Mouse (Mus musculus): Measurements from ENCODE around the gene Ryr2.
"Not testable (repeated sequence)": the region's sequence is repeated elsewhere in the genome, so short reads cannot be mapped to it uniquely, and the experiment has no call there.

The Ryr2 gene

DNA sequence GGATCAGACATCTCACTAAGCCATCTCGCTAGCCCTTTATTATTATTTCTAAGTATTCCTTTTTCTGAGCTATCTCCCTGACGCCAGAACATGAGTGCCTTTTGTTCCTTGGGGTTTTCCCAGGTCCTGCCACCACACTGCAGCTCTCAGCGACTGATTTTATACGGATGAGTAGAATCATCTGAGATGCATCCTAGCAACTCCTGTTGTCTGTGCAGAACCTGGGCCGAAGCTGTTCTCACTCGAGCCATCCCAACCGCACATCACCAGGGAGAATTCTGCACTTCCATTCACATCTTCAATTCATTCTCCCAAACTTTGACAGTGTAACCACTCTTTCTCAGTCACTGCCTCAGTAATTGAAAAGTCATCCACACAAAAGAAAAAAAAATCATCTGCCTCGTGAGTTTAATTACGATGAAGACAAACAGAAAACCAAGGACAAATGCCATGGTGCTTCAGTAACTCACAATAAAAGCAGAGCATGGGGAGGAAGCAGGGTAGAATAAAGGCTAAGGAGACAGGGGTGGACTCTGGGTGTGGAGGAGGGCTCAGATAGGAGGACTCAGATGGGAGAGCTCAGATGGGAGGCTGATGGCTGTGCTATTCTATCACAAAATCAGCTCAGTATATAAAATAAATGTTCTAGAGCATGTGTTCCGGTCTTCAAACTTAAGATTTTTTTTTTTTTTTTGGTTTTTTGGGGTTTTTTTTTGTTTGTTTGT, 226.1 kb downstream of the Ryr2 start:
- DNase-seq (ENCODE audit: low spot score) = no peak

DNA sequence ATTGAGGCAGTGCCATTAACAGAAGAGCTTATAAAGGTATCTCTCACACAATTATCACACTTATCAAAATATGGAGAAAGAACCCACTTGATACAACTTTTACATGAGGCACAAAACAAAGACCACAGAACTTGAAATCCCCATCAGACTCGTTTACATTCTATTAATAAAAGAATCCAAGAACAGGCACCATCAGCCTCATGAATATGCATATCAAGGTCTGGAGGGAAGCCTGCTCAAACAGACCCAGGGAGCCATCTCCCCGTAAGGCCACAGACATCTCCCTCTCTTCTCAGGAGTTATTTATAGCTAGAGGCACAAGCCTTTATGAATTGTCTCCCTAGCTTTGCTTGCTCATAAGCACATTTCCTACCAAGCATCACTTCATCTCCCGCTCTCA, 227.7 kb downstream of the Ryr2 start:
- DNase-seq (ENCODE audit: low spot score) = no peak

DNA sequence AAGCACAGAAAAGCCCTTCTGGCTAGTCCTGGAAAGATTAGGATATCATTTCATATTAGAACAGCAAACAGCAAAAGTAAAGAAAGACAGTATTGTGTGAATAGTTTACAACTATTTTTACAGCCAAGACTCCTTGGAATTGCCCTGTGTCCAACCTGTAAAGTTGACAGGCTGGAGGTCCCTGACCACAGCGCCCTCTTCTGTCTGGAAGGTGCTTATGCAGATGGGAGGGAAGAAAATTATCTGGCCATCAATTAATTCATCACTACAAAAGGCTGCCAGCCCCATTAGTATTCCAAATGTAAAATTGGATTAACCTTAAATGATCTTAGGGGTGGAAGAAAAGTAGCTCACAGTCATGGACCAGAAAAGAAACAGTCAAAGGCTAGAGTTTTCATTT, 231.9 kb downstream of the Ryr2 start:
- no peak for DNase-seq (ENCODE audit: low spot score)

DNA sequence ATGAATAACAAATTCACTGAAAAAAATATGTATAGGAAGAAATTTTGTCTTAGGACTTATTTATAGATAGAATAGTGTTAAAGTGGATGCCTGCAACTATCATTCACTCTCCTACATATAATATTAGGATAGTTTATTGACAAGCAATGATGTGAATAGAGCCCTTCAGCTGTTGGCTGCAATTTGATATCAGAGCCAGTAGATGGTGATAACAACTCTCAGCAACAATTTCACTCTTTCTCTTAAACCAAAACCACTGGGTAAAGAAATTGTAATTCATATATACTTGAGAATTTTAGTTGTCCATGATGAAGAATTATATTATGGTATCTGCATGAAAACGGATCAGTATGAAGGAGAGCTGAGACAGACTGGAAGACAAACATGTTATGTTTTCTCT, 236.8 kb downstream of the Ryr2 start:
- no peak for DNase-seq (ENCODE audit: low spot score)

DNA sequence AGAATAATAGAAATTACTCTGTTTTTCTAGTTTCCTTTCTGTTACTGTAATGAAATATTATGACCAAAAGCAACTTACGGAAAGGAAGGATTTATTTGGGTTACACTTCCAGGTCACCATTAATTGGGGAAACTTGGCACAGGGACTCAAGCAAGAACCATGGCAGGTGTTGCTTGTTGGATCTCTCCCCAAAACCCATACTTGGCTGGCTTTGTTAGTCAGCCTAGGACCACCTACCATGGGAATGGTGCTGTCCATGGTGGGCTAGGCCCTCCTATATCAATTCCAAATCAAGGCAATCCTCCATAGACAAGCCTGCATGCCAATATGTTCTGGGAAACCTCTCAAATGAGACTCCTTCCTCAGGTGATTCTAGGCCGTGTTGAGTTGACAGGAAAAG, 237.3 kb downstream of the Ryr2 start:
- no peak for DNase-seq (ENCODE audit: low spot score)

DNA sequence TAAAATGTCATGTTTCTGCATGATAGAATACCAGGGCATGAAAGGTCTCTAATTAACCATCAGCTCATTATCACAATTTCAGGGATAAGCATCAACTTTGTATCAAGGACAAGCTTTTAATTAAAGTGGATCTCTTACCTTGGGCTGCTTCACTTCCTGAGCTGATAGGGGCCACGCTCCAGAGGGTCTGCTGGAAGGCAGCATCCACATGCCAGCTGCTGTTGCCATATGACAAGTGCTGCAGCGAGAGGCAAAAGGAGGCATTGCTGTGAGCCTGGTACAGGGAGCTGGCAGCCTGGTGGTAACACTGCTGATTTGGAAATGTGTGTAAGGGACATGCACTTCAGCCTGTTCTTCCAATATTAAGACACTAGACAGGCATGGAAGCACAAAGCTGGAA, 237.8 kb downstream of the Ryr2 start:
- no peak for DNase-seq (ENCODE audit: low spot score)

DNA sequence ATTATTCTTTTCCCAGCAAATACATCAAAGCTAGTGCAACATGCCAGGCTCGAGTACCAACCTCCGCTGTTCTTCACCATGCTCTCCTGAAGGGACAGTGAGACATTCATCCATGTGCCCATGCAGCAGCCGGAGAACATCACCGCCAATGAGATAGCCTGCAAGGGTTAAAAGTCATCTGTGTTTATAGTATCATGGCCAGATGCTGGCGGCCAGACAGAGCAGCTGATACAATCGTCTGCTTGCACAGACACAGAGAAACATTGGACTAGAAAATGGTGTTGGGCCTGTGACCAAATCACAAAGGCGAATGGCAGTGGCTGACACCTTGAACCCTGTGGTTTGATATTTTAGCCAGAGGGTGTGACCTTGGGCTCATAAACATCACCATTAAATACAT, 238.7 kb downstream of the Ryr2 start:
- DNase-seq (ENCODE audit: low spot score) = no peak

DNA sequence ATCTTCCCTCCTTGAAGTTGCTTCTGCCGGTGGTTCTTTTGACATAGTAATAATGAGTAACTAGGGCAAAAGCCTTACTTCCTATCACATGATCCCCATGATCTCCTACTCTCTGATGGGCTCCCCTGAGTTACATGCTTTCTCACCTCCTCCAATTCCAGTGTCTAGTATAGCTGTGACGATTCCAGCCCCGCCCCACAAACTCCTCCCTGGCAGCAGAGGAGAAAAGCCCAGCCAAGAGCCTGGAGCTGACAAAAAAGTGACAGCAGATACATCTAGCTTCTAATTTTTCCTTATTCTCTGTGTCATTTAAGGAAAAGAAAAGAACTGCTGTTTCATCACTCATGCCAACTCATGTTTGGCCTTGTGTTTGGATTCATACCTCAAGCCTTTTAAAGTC, 241.5 kb downstream of the Ryr2 start:
- DNase-seq (ENCODE audit: low spot score) = no peak

DNA sequence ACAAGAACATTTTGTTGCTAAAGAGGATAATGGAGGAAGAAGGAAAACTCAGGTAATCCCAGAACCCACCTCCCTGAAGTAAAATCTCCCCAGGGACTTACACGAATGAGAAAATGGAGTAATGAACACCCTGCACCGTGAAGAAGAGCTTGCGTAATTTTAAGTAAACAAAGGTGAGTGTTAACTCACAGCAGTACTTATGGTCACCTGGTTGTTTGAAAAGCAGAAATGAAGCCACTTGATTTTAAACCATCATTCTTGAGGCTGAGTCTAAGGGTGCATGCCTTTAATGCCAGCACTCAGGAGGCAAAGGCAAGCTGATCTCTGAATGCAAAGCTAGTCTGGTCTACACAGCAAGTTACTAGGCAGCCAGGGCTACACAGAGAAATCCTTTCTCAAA, 255.1 kb downstream of the Ryr2 start:
- DNase-seq (ENCODE audit: low spot score) = no peak

DNA sequence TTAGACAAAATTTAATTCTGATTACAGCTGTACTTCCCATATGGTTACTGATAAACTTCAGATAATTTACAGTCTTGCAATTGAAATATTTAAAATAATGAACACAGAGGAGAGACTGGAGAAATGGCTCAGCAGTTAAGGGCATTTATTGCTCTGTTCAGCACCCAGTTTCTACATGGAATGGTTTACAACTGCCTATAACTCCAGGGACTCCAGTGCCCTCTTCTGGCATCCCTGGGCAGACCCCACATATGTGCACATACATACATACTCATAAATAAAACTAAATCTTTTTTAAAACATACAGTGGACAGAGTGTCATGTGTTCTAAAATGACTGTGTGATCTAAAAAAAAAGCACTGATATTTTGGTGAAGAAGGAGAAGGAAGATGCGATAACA, 262.9 kb downstream of the Ryr2 start:
- DNase-seq (ENCODE audit: low spot score) = no peak

DNA sequence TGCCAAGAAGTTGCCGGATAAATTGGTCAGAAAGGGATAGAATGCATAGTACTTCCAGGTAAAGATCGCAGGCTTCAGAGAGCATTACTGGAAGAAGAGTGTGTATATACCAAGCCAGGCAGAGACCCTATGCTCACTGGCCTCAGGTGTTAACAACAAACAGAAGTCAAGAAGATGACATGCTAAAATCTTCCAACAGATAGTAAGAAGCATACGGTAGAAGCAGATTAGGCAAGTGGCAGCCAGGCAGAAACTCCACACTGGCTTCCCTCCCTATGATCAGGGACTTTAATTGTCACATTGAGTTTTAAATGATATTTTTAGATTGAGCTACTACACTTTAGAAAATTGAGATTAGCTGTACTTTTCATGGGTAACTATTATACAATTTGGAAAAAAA, 268.9 kb downstream of the Ryr2 start:
- DNase-seq (ENCODE audit: low spot score) = no peak

DNA sequence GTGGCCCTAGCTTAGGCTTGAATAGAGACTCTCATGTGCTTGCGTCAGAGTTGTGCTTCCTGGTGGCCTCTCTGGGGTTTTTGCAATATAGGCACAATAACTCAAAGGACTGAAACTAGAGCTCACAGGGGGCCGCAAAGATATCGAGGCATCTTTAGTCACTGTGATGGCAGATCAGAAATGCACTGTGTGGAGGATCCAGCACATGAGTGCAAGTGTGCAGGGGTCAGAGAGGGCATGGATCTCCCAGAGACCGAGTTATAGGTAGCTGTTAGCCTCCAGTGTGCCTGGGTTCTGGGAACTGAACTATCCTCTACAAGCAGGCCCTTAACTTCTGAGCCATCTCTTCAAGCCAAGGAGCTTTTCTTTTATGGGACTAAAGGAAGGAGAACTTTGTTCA, 269.6 kb downstream of the Ryr2 start:
- no peak for DNase-seq (ENCODE audit: low spot score)

DNA sequence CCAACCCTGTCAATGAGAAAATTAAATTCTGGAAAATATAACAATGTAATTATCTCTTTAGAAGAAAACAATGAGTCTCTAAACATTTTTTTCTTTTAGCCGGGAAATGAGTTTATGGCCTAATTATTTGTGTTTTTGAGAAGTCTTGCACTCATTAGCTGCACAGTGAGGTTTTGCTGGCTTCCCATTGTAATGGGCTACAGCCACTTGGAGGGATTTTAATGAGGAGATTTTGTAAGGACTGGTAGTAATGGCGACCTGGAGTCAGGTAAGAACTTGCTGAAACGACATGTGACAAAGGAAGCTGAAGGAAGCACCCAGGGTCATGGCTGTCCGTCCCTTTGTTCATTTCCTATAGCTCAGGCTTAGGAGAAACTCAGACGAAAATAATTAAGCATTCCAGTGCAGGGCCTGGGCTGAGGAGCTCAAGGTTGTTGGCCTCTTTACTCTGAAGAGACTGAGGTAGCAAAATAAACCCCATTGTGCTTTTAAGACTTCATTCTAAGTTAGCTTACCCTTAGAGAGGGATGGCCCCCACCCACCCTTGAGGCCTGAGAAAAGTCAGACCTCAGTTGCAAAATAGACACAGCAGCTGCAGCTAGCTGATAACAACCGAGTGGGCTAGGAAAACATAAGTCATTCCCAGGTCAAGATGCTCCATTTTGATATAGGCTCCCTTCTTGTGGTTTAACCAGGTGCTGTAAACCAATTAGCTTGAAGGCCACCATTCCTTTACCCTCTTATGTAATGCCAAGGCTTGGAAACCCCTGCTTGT, 270.3 kb downstream of the Ryr2 start:
- no peak for DNase-seq (ENCODE audit: low spot score)

DNA sequence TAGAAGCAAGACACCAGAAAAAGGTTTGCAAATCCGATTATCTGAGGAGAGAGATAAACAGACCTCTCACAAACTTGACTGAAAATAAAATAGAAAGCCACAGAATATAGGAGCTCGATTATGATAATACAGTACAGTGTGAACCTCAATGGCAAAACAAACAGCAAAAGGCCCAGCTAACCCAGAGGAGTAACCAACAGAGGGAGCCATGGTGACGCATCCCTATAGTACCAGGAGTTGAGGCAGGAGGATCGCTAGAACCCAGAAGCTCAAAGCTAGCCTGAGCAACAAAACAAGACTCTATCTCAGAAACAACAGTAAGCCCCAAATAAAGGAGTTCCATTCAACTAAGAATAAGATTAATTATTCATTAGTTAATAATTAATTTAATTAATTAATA, 275.5 kb downstream of the Ryr2 start:
- DNase-seq (ENCODE audit: low spot score) = no peak

DNA sequence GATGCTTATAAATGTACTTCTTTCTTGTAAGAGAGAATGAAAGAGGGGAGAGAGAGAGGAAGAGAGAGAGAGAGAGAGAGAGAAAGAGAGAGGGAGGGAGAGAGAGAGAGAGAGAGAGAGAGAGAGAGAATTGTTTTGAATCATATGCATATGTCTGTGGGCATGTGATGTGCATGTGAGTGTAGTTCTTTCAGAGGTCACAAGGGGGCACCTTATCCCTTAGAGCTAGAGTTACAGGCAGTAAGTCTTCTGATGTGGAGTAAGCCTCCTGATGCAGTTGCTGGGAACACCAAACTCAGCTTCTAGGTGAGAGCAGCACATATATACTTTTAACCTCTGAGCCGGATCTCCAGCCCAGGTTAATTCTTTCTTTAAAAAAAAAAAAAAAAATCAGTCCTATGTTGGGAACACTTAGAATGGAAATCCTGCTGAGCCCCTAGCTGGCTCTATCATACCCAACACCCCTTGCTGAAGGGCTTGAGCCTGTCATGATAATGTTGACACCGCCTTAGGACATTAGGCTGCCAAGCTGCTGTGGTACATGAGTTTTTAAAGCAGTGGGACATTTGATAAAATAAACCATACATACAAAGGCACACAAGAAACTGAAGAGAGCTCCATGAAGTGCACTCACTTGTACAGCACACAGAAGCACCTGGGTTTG, 281.1 kb downstream of the Ryr2 start:
- no peak for DNase-seq (ENCODE audit: low spot score)

DNA sequence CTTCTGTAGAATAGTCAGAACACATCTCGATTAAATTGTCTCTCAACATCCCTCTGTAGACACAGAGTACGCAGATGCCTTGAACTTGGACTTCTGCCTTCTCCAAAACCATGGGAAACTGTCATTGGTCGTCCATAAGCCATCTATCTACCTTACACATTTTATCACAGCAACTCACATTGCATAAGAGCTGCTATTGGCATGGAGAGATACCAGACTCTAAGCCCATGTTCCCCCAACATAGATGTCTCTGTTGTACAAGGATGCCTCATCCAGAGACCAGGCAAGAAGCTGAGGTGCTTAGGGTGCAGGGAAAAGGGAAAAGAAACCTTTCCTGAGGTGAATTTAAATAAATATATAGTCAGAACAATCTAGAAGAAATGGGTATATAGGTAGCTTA, 288.0 kb downstream of the Ryr2 start:
- no peak for DNase-seq (ENCODE audit: low spot score)

DNA sequence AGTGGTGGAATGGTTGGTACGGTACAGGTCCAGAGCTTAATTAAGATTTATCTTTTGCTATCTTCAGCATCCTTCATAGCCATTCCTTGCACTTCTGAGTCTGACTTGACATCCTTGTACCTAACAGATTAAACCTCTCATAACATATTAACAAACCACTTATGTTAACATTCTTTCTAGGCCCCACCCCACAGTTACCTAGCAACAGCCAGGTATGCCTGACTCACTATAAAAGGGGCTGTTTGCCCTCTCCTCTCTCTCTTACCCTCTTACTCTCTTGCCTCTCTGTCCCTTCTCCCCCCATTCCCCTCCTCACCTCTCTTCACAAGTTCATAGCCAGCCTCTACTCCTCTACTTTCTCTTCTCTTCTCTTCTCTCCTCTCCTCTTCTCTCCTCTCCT, 297.4 kb downstream of the Ryr2 start:
- DNase-seq (ENCODE audit: low spot score) = not testable (repeated sequence)

DNA sequence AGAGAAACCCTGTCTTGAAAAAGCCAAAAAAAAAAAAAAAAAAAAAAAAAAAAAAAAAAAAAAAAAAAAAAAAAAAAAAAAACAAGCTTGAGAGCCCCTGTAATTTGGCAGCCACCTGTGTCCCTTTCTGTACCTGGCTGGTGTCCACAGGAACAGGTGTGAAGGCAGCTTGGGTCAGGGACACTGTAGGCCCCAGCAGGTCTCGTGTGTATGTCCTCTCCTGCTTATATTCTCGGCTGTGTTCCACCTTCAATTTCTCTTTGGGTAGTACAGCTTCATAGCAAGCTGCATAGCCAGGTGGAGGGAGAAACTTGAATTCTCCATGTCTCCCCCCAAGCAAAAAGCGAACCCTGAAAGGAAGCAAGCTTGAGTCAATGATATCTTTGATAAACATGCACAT, 314.2 kb downstream of the Ryr2 start:
- DNase-seq (ENCODE audit: low spot score) = no peak

DNA sequence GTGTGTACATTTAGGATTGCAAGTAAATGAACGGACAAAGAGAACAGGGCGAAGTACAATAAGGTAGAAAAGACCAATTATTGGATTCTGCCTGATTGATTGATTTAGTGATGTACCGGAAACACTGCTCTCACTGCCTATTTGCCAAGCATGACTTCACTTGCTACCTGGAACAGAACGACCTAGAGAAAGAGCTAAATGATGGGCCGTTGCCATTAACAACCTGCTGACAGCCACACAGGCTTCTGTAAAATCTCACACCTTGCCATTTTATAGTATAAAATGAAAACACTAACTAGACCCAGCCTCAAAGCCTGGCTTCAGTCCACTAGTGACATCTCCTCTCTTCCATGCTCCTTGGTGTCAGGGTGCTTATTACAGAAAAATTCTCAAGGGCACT, 316.2 kb downstream of the Ryr2 start:
- no peak for DNase-seq (ENCODE audit: low spot score)

DNA sequence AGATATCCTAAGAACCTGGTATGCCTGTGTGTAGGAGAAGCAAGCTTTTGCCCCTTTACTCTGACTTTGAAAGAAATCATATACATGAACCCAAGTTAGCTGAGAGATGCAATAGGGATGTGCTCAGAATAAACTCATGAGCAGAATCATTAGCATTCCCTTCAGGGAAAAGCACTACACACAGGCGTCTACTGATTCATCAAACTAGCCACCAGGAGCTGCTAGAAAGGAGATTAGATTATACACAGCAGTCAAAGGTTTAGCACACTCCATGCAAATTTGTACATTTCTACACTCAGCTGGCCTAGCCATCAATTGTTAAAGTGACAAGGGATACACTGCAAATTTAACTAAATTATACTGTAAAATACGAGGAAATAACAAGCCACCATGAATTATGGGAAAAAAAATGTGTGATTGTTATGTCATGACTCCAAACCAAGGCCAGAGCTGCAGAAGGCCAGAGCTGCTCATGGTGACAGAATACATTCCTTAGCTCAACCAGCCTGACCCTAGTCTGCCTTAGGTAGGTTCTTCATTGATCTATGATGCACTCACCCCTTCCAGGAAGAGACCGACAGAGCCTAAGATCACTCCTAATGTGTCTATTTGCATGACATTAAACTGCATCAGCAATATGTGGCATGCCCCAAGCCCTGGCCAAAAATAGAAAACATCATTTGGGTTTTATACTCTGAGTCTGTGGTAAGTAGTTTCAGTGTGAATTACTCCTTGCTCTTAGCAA, 324.2 kb downstream of the Ryr2 start:
- no peak for DNase-seq (ENCODE audit: low spot score)

DNA sequence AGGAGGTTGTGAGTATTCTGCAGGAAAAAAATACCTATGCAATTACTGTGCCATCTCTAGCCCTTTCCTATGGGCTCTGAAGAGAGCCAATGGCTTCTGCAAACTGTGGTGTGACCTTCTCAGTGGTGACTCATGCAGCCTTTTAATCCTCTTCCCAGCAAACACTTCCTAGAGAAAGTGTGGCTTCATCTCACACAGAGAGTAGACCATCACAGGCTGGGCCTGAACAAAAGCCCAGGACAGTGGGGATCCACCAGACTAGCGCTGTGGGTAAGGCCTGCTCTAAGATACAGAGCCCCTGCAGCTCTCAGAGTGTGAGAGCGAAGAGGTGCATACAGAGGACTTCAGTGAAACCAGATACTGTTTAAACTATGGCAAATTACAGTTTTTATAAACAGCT, 325.7 kb downstream of the Ryr2 start:
- no peak for DNase-seq (ENCODE audit: low spot score)

DNA sequence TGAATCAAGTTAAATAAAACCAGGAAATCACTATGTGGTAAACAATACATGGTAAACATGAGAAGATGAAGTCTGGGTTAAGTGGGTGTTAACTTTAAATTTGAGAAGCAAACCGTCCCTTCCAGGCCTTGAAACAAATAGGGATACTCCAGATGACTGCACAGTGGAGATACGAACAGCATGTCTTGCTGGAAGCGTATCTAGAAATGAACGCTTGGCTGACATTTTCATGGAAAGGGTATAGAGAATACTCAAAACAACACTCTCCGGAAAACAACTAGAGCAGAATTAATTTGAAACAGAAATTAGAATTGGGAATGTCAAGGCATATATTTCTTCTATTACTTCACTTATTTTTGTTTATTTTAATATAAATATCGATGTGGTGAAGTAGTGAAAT, 329.0 kb downstream of the Ryr2 start:
- no peak for DNase-seq (ENCODE audit: low spot score)

DNA sequence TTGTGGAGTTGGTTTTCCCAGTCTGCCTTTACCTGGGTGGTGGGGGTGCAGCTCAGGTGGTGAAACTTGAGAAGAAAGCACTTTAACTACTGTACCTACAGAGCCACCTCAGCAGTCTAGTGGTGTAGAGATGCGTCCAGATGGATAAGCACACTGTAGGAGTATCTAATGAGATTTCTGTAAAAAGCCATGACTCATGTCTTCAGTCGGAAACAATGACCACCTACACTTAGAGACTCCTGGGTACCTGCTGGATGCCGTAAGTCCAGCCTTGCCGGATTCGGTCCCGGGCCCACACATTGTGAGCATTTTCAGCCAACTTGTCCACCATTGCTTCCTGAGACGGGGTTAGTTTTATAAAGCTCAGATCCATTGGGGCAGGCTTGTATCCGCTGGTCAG, 334.6 kb downstream of the Ryr2 start:
- DNase-seq (ENCODE audit: low spot score) = no peak
